Mouse (Mus musculus): ENCODE measurements around the gene Yif1b.

Yif1b gene

GRCm38 (mm10) chr7:29237596-29237995 is 533 bp upstream of the Yif1b start:
- CTCF ChIA-PET: interaction anchor here (0.6 kb wide), 3 partner anchors 9 to 340 kb away, joined by 5 to 8 read pairs (median 5); no protein-coding TSS in a partner anchor

GRCm38 (mm10) chr7:29244732-29245416 is 6.7 kb downstream of the Yif1b start:
- CTCF ChIA-PET: interaction anchor here (0.8 to 1.1 kb wide), 2 partner anchors 70 to 118 kb away, joined by 4 to 7 read pairs; no protein-coding TSS in a partner anchor

- CTCF ChIA-PET: interaction anchor here (0.6 to 0.8 kb wide), 2 partner anchors 71 to 98 kb away, joined by 4 to 8 read pairs; no protein-coding TSS in a partner anchor
These were observed 7.9 kb downstream of the Yif1b start for GRCm38 (mm10) chr7:29246015-29246414.

GRCm38 (mm10) chr7:29246619-29247313 is 8.6 kb downstream of the Yif1b start:
- CTCF ChIA-PET: interaction anchor here (0.6 to 0.7 kb wide), 5 partner anchors 9 to 1987 kb away, joined by 3 to 18 read pairs (median 5); no protein-coding TSS in a partner anchor

- CTCF ChIA-PET: interaction anchor here (0.6 to 0.7 kb wide), 2 partner anchors 34 to 87 kb away, joined by 3 to 18 read pairs; no protein-coding TSS in a partner anchor
These were observed 9.2 kb downstream of the Yif1b start for GRCm38 (mm10) chr7:29247314-29247700.

- CTCF ChIA-PET: interaction anchor here (0.7 kb wide), 1 partner anchor 9 kb away, joined by 3 read pairs; no protein-coding TSS in a partner anchor
These were observed 9.6 kb downstream of the Yif1b start for GRCm38 (mm10) chr7:29247706-29248105.

- CTCF ChIA-PET: interaction anchor here (0.7 kb wide), 1 partner anchor 9 kb away, joined by 3 read pairs; no protein-coding TSS in a partner anchor
These were observed 10.2 kb downstream of the Yif1b start, which contains the start of gene 2200002D01Rik for GRCm38 (mm10) chr7:29248261-29248841. Gene 2200002D01Rik, minus strand, starts transcription at chr7:29248466.

- CTCF ChIA-PET: interaction anchor here (0.6 kb wide), 1 partner anchor 46 kb away, joined by 3 read pairs; no protein-coding TSS in a partner anchor
These were observed 13.0 kb downstream of the Yif1b start for GRCm38 (mm10) chr7:29251166-29251565.

GRCm38 (mm10) chr7:29253842-29254241 is 15.7 kb downstream of the Yif1b start:
- CTCF ChIA-PET: interaction anchor here (0.6 kb wide), 1 partner anchor 16 kb away, joined by 8 read pairs; no protein-coding TSS in a partner anchor

- CTCF ChIA-PET: no interaction called here
These were observed 17.7 kb downstream of the Yif1b start for GRCm38 (mm10) chr7:29255875-29256274.

GRCm38 (mm10) chr7:29257368-29257767 is 19.2 kb downstream of the Yif1b start:
- CTCF ChIA-PET: no interaction called here

- CTCF ChIA-PET: no interaction called here
These were observed 21.9 kb downstream of the Yif1b start for GRCm38 (mm10) chr7:29259781-29260730.

GRCm38 (mm10) chr7:29262151-29262550 is 24.0 kb downstream of the Yif1b start:
- CTCF ChIA-PET: no interaction called here

GRCm38 (mm10) chr7:29263831-29264230 is 25.7 kb downstream of the Yif1b start:
- CTCF ChIA-PET: interaction anchor here (0.5 kb wide), 1 partner anchor 1543 kb away, joined by 3 read pairs; no protein-coding TSS in a partner anchor

- CTCF ChIA-PET: no interaction called here
These were observed 27.5 kb downstream of the Yif1b start for GRCm38 (mm10) chr7:29265636-29266035.

GRCm38 (mm10) chr7:29266931-29267330 is 28.8 kb downstream of the Yif1b start:
- CTCF ChIA-PET: no interaction called here

- CTCF ChIA-PET: no interaction called here
These were observed 32.3 kb downstream of the Yif1b start for GRCm38 (mm10) chr7:29270445-29270844.

GRCm38 (mm10) chr7:29271687-29272465 is 33.7 kb downstream of the Yif1b start:
- CTCF ChIA-PET: no interaction called here

- CTCF ChIA-PET: interaction anchor here (0.6 kb wide), 1 partner anchor 132 kb away, joined by 5 read pairs; no protein-coding TSS in a partner anchor
These were observed 38.6 kb downstream of the Yif1b start for GRCm38 (mm10) chr7:29276715-29277114.

GRCm38 (mm10) chr7:29277510-29277909 is 39.4 kb downstream of the Yif1b start:
- CTCF ChIA-PET: no interaction called here

Measured in spleen, embryonic (tissue).